ENCODE assay signal across 9 mouse cellular contexts in genomic region chr7:70331243-70332063, GRCm38 (mm10). TPM values are rescaled to one million over a fixed set of nuclear protein-coding genes. Genes with fewer than 3 reads are reported as not detected.
DNase-seq lines count a peak whose midpoint lies in the region; ATAC-seq and TF ChIP-seq lines count a peak whose summit lies in the region.
"Had no signal": no experiment of that assay in that cellular context is flagged by ENCODE, and none has a peak within 500 bp of the region (broad histone marks: within the 10 kb centered on the region; RNA-seq: fewer than 3 reads in every experiment).

No protein-coding gene starts in this region.

- no peaks in the 10 kb centered on the region for H3K9me3 ChIP-seq in embryonic facial prominence, embryonic 12.5 days
- H3K9me3 ChIP-seq in hindbrain, embryonic 13.5 days = no peaks in the 10 kb centered on the region
- H3K9me3 ChIP-seq in midbrain, postnatal 0 days (ENCODE audit: low read length) = no peaks in the 10 kb centered on the region

- peak overlapping the region; percentile 80 for H3K4me2 ChIP-seq in embryonic facial prominence, embryonic 12.5 days (replicated peaks)
- peak overlapping the region; percentile 60 for H3K4me2 ChIP-seq in hindbrain, embryonic 13.5 days
- peak overlapping the region; percentile 43 for H3K4me2 ChIP-seq in midbrain, postnatal 0 days (ENCODE audit: low read depth, low read length, poor library complexity, severe bottlenecking)

- no peaks in the 10 kb centered on the region for H3K36me3 ChIP-seq in embryonic facial prominence, embryonic 12.5 days
- H3K36me3 ChIP-seq in hindbrain, embryonic 13.5 days = no peaks in the 10 kb centered on the region
- no peaks in the 10 kb centered on the region for H3K36me3 ChIP-seq in midbrain, postnatal 0 days (ENCODE audit: insufficient read depth, low read length)

- peaks cover 71% of the 10 kb centered on the region for H3K27me3 ChIP-seq in embryonic facial prominence, embryonic 12.5 days
- peaks cover 95% of the 10 kb centered on the region for H3K27me3 ChIP-seq in hindbrain, embryonic 13.5 days
- peaks cover 57% of the 10 kb centered on the region for H3K27me3 ChIP-seq in midbrain, postnatal 0 days (ENCODE audit: insufficient read depth, low read length)
- H3K27me3 ChIP-seq: CH12.LX had no signal

- peaks cover 24% of the 10 kb centered on the region for H3K4me1 ChIP-seq in embryonic facial prominence, embryonic 12.5 days
- H3K4me1 ChIP-seq in hindbrain, embryonic 13.5 days (replicated peaks) = peaks cover 37% of the 10 kb centered on the region
- no peaks in the 10 kb centered on the region for H3K4me1 ChIP-seq in midbrain, postnatal 0 days (ENCODE audit: insufficient read depth, low read length)

- H3K9ac ChIP-seq in embryonic facial prominence, embryonic 12.5 days = peak overlapping the region; percentile 47
- peak overlapping the region; percentile 67 for H3K9ac ChIP-seq in hindbrain, embryonic 13.5 days
- peak overlapping the region; percentile 24; the same call in 1 of the 2 replicates for H3K9ac ChIP-seq in midbrain, postnatal 0 days (replicated peaks; ENCODE audit: low read length, poor library complexity, severe bottlenecking)

- under 1% methylated on average over 47 of the region's 48 CpGs for WGBS in embryonic facial prominence, embryonic 12.5 days
- WGBS in hindbrain, embryonic 13.5 days = under 1% methylated on average over 48 of the region's 48 CpGs
- 2% methylated on average over 47 of the region's 48 CpGs for WGBS in midbrain, postnatal 0 days

- peak; percentile 54 for ATAC-seq in embryonic facial prominence, embryonic 12.5 days (ENCODE audit: insufficient number of reproducible peaks, insufficient read depth, low FRiP score, low TSS enrichment)
- peak; percentile 72 for ATAC-seq in hindbrain, embryonic 13.5 days (ENCODE audit: low FRiP score)
- ATAC-seq in midbrain, postnatal 0 days (ENCODE audit: low FRiP score) = peak; percentile 50; the same call in 1 of the 2 replicates

- no peak for TF ChIP-seq CTCF in midbrain, postnatal 0 days (IDR thresholded peaks at IDR 0.05)

- H3K4me3 ChIP-seq in embryonic facial prominence, embryonic 12.5 days = peak overlapping the region; percentile 39
- H3K4me3 ChIP-seq in hindbrain, embryonic 13.5 days = peak overlapping the region; percentile 39
- peak overlapping the region; percentile 26 for H3K4me3 ChIP-seq in midbrain, postnatal 0 days (ENCODE audit: low read depth, low read length)

- DNase-seq in heart, adult 18-20 months = peak; percentile 65 to 67
- no peak for DNase-seq in heart, adult 8-10 months (ENCODE audit: low spot score)
- peak; percentile 38 for DNase-seq in liver
- DNase-seq in midbrain, postnatal 0 days (ENCODE audit: low spot score) = peak; percentile 72
- no peak for DNase-seq in frontal cortex, postnatal 36 days (ENCODE audit: low spot score in 2 of 2)
- DNase-seq in left cerebral cortex, adult 18-20 months (ENCODE audit: low spot score in 2 of 2) = no peak

- H3K27ac ChIP-seq in embryonic facial prominence, embryonic 12.5 days = peak overlapping the region; percentile 69
- H3K27ac ChIP-seq in hindbrain, embryonic 13.5 days = peak overlapping the region; percentile 85
- 0 out of 2 replicates have a peak overlapping the region, but pooled peaks have one; percentile 55 for H3K27ac ChIP-seq in midbrain, postnatal 0 days (ENCODE audit: low read depth, low read length)

RNA-seq across cellular contexts. Expression of gene Nr2f2, which starts 35.1 kb away (rescaled TPM):
- total RNA-seq in heart, adult 18-20 months (2021) = 10 to 100 TPM; 13.6 to 14.8 TPM
- 10 to 100 TPM; 12.5 to 23.1 (median 20.3) TPM for total RNA-seq in heart, adult 8-10 months (2022)
- 96.9 and 99.0 TPM in 2 replicates for polyA plus RNA-seq in embryonic facial prominence, embryonic 12.5 days (2016; fragmentation: Nextera tagmentation; extraction: Ambion mirVana)
- 118 and 134 TPM in 2 replicates for polyA plus RNA-seq in hindbrain, embryonic 13.5 days (2015; fragmentation: Nextera tagmentation; extraction: Ambion mirVana)
- 38.9 and 43.2 TPM in 2 replicates for total RNA-seq in midbrain, postnatal 0 days (2014; rRNA removed)
- polyA plus RNA-seq in midbrain, postnatal 0 days (2015; fragmentation: Nextera tagmentation; extraction: Ambion mirVana) = 65.4 and 81.6 TPM in 2 replicates
- total RNA-seq in left cerebral cortex, adult 18-20 months (2021) = 10 to 100 TPM; 35.3 to 42.7 TPM
- total RNA-seq: CH12.LX had no signal

Comparison
In these comparisons a context has a peak if more than half of its experiments do, and no peak if none do; other contexts are left out.
1. DNase-seq: peak in heart, adult 18-20 months (2 of 2), liver (single experiment) and midbrain, postnatal 0 days (single experiment); none in heart, adult 8-10 months (single experiment), frontal cortex, postnatal 36 days (0 of 2) and left cerebral cortex, adult 18-20 months (0 of 2).
2. Peak in every context shown above with its lines, with median percentiles within 50 percentile points of each other: ATAC-seq, H3K27ac ChIP-seq, H3K4me2 ChIP-seq, H3K4me3 ChIP-seq and H3K9ac ChIP-seq.